Mouse (Mus musculus): ENCODE results near the gene Rimbp3. TPM values are rescaled to one million over a fixed set of nuclear protein-coding genes. Genes with fewer than 3 reads are reported as not detected.
A peak's percentile ranks its signal among the peaks of the same experiment; 100 is the strongest.
"Not testable (repeated sequence)": the region's sequence is repeated elsewhere in the genome, so short reads cannot be mapped to it uniquely, and the experiment has no call there.

The Rimbp3 gene
- total RNA-seq (2014; rRNA removed): not detected in 2 replicates
- not detected in 2 replicates for polyA plus RNA-seq (2012; rRNA removed)

GRCm38 (mm10) chr16:17208389-17209361 is at the start of gene Rimbp3:
TSS of gene Rimbp3 (plus strand) at chr16:17208603.
- DNase-seq (ENCODE audit: extremely low read depth, low read depth, low spot score): peak; percentile 62
- Histone ChIP-seq H3K4me1 (ENCODE audit: control insufficient read depth, insufficient read depth, low read length) (peaks cover 2% of the 10 kb centered on the region), H3K4me3 (ENCODE audit: insufficient read depth, low read depth, low read length) (peak within 1 kb of the TSS; percentile 61), H3K27ac (replicated peaks; ENCODE audit: insufficient read depth, low read depth, low read length) (no peak within 1 kb of the TSS), H3K36me3 (ENCODE audit: control insufficient read depth, insufficient read depth, low read length) (no peaks in the 10 kb centered on the region), H3K27me3 (ENCODE audit: control insufficient read depth, insufficient read depth, low read length) (peaks cover 4% of the 10 kb centered on the region; the same call in 1 of the 2 replicates), H3K9ac (ENCODE audit: low read depth, low read length) (peak within 1 kb of the TSS; percentile 54), H3K79me2 (ENCODE audit: control insufficient read depth, insufficient read depth, low read length) (no peaks in the 10 kb centered on the region)
- no peak for TF ChIP-seq POLR2A (IDR thresholded peaks at IDR 0.05; ENCODE audit: extremely low read depth, insufficient read depth, low read length)
- TF ChIP-seq CTCF (IDR thresholded peaks at IDR 0.05; ENCODE audit: low read depth, low read length): peak; percentile 92
- 2% methylated on average over 85 of the region's 85 CpGs for WGBS

GRCm38 (mm10) chr16:17165478-17165877 is 42.9 kb upstream of the Rimbp3 start:
- 93% methylated on average over 1 of the region's 1 CpGs for WGBS
- H3K4me1 ChIP-seq (ENCODE audit: control insufficient read depth, insufficient read depth, low read length); H3K27me3 ChIP-seq (ENCODE audit: control insufficient read depth, insufficient read depth, low read length); H3K27ac ChIP-seq (replicated peaks; ENCODE audit: insufficient read depth, low read depth, low read length); H3K9ac ChIP-seq (ENCODE audit: low read depth, low read length); H3K4me3 ChIP-seq (ENCODE audit: insufficient read depth, low read depth, low read length); DNase-seq (ENCODE audit: extremely low read depth, low read depth, low spot score): not testable (repeated sequence)
- Histone ChIP-seq H3K79me2 (ENCODE audit: control insufficient read depth, insufficient read depth, low read length) (peaks cover 17% of the 10 kb centered on the region; the same call in 1 of the 2 replicates), H3K36me3 (ENCODE audit: control insufficient read depth, insufficient read depth, low read length) (peaks cover 32% of the 10 kb centered on the region)

GRCm38 (mm10) chr16:17167179-17167578 is 41.2 kb upstream of the Rimbp3 start:
- Histone ChIP-seq H3K9ac (ENCODE audit: low read depth, low read length) (no peak overlapping the region), H3K4me1 (ENCODE audit: control insufficient read depth, insufficient read depth, low read length) (no peaks in the 10 kb centered on the region), H3K4me3 (ENCODE audit: insufficient read depth, low read depth, low read length) (no peak overlapping the region), H3K27me3 (ENCODE audit: control insufficient read depth, insufficient read depth, low read length) (no peaks in the 10 kb centered on the region), H3K79me2 (ENCODE audit: control insufficient read depth, insufficient read depth, low read length) (peaks cover 20% of the 10 kb centered on the region; the same call in 1 of the 2 replicates), H3K27ac (replicated peaks; ENCODE audit: insufficient read depth, low read depth, low read length) (no peak overlapping the region), H3K36me3 (ENCODE audit: control insufficient read depth, insufficient read depth, low read length) (peaks cover 37% of the 10 kb centered on the region)
- TF ChIP-seq POLR2A (IDR thresholded peaks at IDR 0.05; ENCODE audit: extremely low read depth, insufficient read depth, low read length): no peak
- no peak for TF ChIP-seq CTCF (IDR thresholded peaks at IDR 0.05; ENCODE audit: low read depth, low read length)
- no peak for DNase-seq (ENCODE audit: extremely low read depth, low read depth, low spot score)

GRCm38 (mm10) chr16:17168049-17168448 is 40.4 kb upstream of the Rimbp3 start:
- H3K36me3 ChIP-seq (ENCODE audit: control insufficient read depth, insufficient read depth, low read length): peaks cover 43% of the 10 kb centered on the region
- no peak for DNase-seq (ENCODE audit: extremely low read depth, low read depth, low spot score)
- WGBS: 94% methylated on average over 5 of the region's 5 CpGs
- no peak overlapping the region for H3K9ac ChIP-seq (ENCODE audit: low read depth, low read length)
- H3K4me3 ChIP-seq (ENCODE audit: insufficient read depth, low read depth, low read length): no peak overlapping the region
- TF ChIP-seq CTCF (IDR thresholded peaks at IDR 0.05; ENCODE audit: low read depth, low read length) (no peak), POLR2A (IDR thresholded peaks at IDR 0.05; ENCODE audit: extremely low read depth, insufficient read depth, low read length) (no peak)
- H3K27ac ChIP-seq (replicated peaks; ENCODE audit: insufficient read depth, low read depth, low read length): no peak overlapping the region
- peaks cover 22% of the 10 kb centered on the region; the same call in 1 of the 2 replicates for H3K79me2 ChIP-seq (ENCODE audit: control insufficient read depth, insufficient read depth, low read length)
- no peaks in the 10 kb centered on the region for H3K27me3 ChIP-seq (ENCODE audit: control insufficient read depth, insufficient read depth, low read length)
- no peaks in the 10 kb centered on the region for H3K4me1 ChIP-seq (ENCODE audit: control insufficient read depth, insufficient read depth, low read length)

GRCm38 (mm10) chr16:17175765-17176164 is 32.6 kb upstream of the Rimbp3 start:
- peaks cover 39% of the 10 kb centered on the region; the same call in 1 of the 2 replicates for H3K79me2 ChIP-seq (ENCODE audit: control insufficient read depth, insufficient read depth, low read length)
- TF ChIP-seq CTCF (IDR thresholded peaks at IDR 0.05; ENCODE audit: low read depth, low read length): no peak
- no peak for TF ChIP-seq POLR2A (IDR thresholded peaks at IDR 0.05; ENCODE audit: extremely low read depth, insufficient read depth, low read length)
- H3K36me3 ChIP-seq (ENCODE audit: control insufficient read depth, insufficient read depth, low read length): peaks cover 37% of the 10 kb centered on the region
- no peak overlapping the region for H3K9ac ChIP-seq (ENCODE audit: low read depth, low read length)
- H3K27me3 ChIP-seq (ENCODE audit: control insufficient read depth, insufficient read depth, low read length): no peaks in the 10 kb centered on the region
- H3K4me3 ChIP-seq (ENCODE audit: insufficient read depth, low read depth, low read length): no peak overlapping the region
- WGBS: 42% methylated on average over 2 of the region's 2 CpGs
- peaks cover 10% of the 10 kb centered on the region; the same call in 1 of the 2 replicates for H3K4me1 ChIP-seq (ENCODE audit: control insufficient read depth, insufficient read depth, low read length)
- peak; percentile 67 for DNase-seq (ENCODE audit: extremely low read depth, low read depth, low spot score)
- no peak overlapping the region for H3K27ac ChIP-seq (replicated peaks; ENCODE audit: insufficient read depth, low read depth, low read length)

Data from liver, adult 2 months (tissue).